Mouse (Mus musculus): ENCODE results near the gene Rnls. TPM values are rescaled to one million over a fixed set of nuclear protein-coding genes. Genes with fewer than 3 reads are reported as not detected.

Gene Rnls
- polyA plus RNA-seq, 1 experiment from 2014 or later: 8.0 TPM

DNA sequence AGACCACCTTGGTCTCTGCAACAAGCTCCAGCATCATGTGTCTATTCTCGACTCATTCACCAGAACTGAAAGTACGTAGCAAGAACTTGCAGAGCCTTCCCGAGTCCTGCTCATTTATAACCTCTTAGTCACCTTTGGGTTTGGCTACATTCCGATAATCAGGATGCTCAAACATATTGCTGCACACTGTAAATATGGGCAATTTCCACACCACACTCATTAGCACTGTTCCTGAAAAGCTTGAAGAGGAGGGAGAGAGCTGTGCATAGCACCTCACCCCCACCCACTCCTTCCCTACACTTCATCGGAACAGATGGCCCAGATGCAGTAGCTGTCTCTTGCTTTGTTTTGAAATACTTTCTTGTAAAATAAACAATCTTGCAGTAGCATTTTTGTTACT lies 139.9 kb downstream of the Rnls start:
- Histone ChIP-seq H3K4me1 (no peaks in the 10 kb centered on the region), H3K4me2 (no peak overlapping the region), H3K36me3 (ENCODE audit: poor library complexity, severe bottlenecking) (no peaks in the 10 kb centered on the region), H3K9ac (no peak overlapping the region), H3K27me3 (no peaks in the 10 kb centered on the region), H3K27ac (no peak overlapping the region), H3K4me3 (no peak overlapping the region), H3K9me3 (replicated peaks) (no peaks in the 10 kb centered on the region)
- WGBS: 90% methylated on average over 5 of the region's 5 CpGs
- ATAC-seq: 0 out of 2 replicates have a peak, but pooled peaks have one; percentile 41

DNA sequence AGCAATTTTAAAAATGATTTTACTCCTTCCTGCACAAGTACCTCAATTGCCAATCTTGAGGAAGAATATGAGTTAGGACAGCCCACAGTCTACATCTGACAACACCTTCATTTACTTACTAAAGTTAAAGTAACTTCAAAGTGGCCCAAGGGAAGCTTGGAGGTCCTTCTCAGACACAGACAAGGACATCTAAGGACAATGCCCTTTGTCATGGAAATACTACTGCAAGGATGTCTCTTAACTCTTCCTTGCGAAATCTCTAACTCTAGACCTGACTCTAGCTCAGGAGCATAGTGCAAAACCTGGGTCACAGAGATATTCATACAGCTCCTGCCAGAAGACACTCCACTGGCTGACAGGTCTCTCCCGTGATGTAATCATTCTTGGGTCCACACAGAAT lies 147.9 kb downstream of the Rnls start:
- Histone ChIP-seq H3K27ac (no peak overlapping the region), H3K4me1 (no peaks in the 10 kb centered on the region), H3K4me2 (no peak overlapping the region), H3K27me3 (no peaks in the 10 kb centered on the region), H3K9me3 (replicated peaks) (no peaks in the 10 kb centered on the region), H3K4me3 (no peak overlapping the region), H3K9ac (no peak overlapping the region), H3K36me3 (ENCODE audit: poor library complexity, severe bottlenecking) (no peaks in the 10 kb centered on the region)
- no peak for ATAC-seq
- WGBS: 82% methylated on average over 2 of the region's 2 CpGs

DNA sequence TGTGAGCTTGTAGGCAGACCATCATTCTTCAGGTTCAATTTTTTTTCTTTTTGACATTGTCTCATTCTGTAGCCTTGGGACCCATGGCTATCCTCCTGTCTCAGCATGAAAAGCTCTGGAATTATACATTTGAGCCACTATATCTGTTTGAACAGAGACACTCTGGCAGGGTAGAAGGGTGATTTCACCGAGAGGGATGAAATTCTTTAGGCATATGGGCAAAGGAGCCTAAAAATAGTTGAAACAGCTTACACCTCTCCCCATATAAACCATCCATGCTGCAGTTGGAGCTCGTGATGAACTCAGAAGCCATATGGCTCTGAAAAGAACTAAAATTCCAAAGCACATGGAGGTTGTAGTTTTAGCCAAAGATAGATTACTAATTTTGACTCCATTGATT lies 151.7 kb downstream of the Rnls start:
- H3K4me3 ChIP-seq: no peak overlapping the region
- H3K36me3 ChIP-seq (ENCODE audit: poor library complexity, severe bottlenecking): no peaks in the 10 kb centered on the region
- H3K27me3 ChIP-seq: no peaks in the 10 kb centered on the region
- H3K4me2 ChIP-seq: no peak overlapping the region
- ATAC-seq: no peak
- WGBS: 77% methylated on average over 2 of the region's 2 CpGs
- H3K27ac ChIP-seq: no peak overlapping the region
- no peaks in the 10 kb centered on the region for H3K4me1 ChIP-seq
- no peak overlapping the region for H3K9ac ChIP-seq
- H3K9me3 ChIP-seq (replicated peaks): no peaks in the 10 kb centered on the region

DNA sequence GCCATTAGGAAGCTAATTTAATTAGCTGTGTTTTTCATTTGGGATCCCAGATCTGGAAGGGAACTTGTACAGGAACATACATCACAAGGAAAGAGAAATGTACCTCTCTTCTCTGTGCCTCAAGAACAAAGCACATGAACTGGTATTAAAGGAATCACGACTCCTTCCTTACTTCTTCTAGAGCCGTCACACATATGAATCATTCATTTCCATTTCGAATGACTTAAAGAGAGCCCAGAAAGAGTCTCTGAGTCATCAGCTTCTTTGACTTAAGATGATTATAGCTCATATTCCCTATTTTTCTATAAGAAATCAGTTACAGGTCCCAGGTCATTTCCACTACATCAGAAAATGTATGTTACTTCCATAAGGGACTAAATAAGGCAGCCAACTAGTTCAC lies 159.2 kb downstream of the Rnls start:
- no peak overlapping the region for H3K27ac ChIP-seq
- H3K36me3 ChIP-seq (ENCODE audit: poor library complexity, severe bottlenecking): no peaks in the 10 kb centered on the region
- no peak overlapping the region for H3K4me2 ChIP-seq
- no peaks in the 10 kb centered on the region for H3K4me1 ChIP-seq
- H3K9ac ChIP-seq: no peak overlapping the region
- ATAC-seq: no peak
- no peaks in the 10 kb centered on the region for H3K9me3 ChIP-seq (replicated peaks)
- 90% methylated on average over 3 of the region's 3 CpGs for WGBS
- no peaks in the 10 kb centered on the region for H3K27me3 ChIP-seq
- no peak overlapping the region for H3K4me3 ChIP-seq

DNA sequence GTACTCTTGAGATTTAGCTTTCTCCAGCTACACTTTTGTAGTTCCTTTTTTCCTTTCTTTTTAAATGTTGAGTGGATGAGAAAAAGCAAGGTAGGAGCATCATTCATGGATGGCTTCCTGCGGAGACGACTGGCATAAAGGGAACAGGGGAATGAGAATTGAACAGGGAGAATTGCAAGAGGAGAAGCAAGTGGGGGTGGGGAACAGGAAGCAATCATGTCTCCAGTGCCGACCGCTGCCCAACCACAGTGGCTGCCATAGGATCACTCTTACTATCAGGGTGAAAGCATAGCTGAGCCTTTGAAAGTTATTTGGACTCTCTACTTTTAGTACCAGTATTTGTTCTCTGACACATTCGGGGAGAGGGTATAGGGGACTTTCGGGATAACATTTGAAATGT lies 160.8 kb downstream of the Rnls start:
- ATAC-seq: no peak

DNA sequence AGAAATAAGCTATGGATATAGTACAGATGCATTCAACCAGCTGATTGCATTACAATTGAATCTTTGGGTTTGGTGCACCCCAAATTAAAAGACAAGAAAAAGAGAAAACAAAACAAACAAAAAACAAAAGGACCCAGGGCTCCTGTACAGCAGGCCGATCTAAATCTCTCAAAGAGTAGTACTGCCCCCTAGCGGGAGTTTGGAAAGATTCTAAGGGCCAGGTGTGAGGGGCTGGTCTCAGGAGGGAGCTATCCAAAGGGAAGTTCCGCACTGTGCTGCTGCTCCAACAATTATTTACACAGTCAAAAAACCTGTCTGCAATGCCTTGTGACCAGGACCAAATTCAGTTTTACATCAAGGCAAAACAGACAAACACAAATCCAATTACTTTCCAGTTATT lies 165.1 kb downstream of the Rnls start:
- Histone ChIP-seq H3K4me2 (no peak overlapping the region), H3K9ac (no peak overlapping the region), H3K27me3 (no peaks in the 10 kb centered on the region), H3K4me3 (no peak overlapping the region), H3K4me1 (peaks cover 14% of the 10 kb centered on the region), H3K27ac (no peak overlapping the region), H3K36me3 (ENCODE audit: poor library complexity, severe bottlenecking) (no peaks in the 10 kb centered on the region), H3K9me3 (replicated peaks) (no peaks in the 10 kb centered on the region)
- ATAC-seq: peak; percentile 86
- WGBS: 6% methylated on average over 3 of the region's 3 CpGs

More for the DNA sequence above, 160.8 kb downstream of the Rnls start:
- Histone ChIP-seq H3K27ac (no peak overlapping the region), H3K27me3 (no peaks in the 10 kb centered on the region), H3K36me3 (ENCODE audit: poor library complexity, severe bottlenecking) (no peaks in the 10 kb centered on the region), H3K4me1 (no peaks in the 10 kb centered on the region), H3K9me3 (replicated peaks) (no peaks in the 10 kb centered on the region), H3K4me3 (no peak overlapping the region), H3K4me2 (no peak overlapping the region), H3K9ac (no peak overlapping the region)
- WGBS: 60% methylated on average over 6 of the region's 6 CpGs

DNA sequence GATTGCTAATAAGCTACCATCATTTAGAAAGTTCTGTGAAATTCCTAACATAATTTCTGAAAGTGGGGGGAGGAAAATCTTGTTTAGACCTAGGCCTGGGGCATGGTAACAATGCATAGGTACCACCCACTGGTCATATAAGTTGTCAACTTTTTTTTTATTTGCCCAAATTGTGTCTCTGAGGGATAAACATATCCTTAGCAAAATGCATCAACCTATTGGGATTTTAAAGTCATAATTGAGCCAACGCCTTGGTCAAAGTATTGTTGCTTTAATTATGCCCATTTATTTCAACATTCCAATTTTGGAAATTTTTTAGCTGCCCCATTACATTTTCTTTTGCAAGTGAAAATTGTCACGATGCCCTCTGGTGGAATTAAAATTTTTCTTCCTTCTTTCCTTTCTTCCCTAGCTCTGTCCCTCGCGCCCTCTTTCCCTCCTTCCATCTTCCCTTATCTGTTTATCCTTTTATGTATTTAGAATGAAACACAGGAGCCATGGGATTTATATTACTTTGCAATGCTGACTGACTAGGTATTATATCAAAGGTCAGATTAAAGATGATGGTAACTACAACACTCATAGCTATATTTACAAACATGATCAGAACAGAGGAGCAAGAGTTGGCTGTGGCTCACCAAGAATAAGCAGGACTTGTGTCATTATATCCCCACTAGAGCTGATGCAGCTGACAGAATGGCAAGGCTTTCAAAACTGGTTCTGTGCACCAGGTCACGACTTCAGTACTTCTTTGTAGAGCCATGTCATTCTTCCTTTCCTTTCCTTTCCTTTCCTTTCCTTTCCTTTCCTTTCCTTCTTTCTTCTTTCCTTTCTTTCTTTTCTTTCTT lies 166.0 kb downstream of the Rnls start:
- no peak overlapping the region for H3K4me2 ChIP-seq
- no peak overlapping the region for H3K27ac ChIP-seq
- WGBS: 67% methylated on average over 5 of the region's 5 CpGs
- H3K36me3 ChIP-seq (ENCODE audit: poor library complexity, severe bottlenecking): no peaks in the 10 kb centered on the region
- no peak overlapping the region for H3K9ac ChIP-seq
- H3K4me3 ChIP-seq: no peak overlapping the region
- H3K9me3 ChIP-seq (replicated peaks): no peaks in the 10 kb centered on the region
- no peak for ATAC-seq
- peaks cover 14% of the 10 kb centered on the region for H3K4me1 ChIP-seq
- H3K27me3 ChIP-seq: no peaks in the 10 kb centered on the region

DNA sequence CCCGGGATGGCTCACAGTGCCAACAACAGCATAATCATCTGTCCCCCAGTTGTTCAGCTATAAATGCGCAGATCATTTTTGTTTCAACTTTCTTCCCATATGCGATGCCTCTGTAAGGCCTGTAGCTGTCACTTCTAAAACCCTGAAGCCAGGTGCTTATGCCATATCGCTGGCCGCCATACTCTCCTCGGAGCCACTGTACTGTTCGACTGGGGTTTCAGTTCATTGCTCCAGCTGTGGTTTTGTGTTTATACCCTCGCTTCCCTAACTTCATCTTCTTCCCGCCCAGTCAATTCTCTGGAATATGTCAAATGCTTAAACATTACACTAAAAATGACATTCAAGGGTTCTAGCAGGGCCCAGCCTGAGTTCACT lies 167.1 kb downstream of the Rnls start:
- no peaks in the 10 kb centered on the region for H3K27me3 ChIP-seq
- H3K4me3 ChIP-seq: no peak overlapping the region
- WGBS: 91% methylated on average over 9 of the region's 9 CpGs
- no peak for ATAC-seq
- no peaks in the 10 kb centered on the region for H3K36me3 ChIP-seq (ENCODE audit: poor library complexity, severe bottlenecking)
- no peaks in the 10 kb centered on the region for H3K9me3 ChIP-seq (replicated peaks)
- no peak overlapping the region for H3K9ac ChIP-seq
- peaks cover 14% of the 10 kb centered on the region for H3K4me1 ChIP-seq
- H3K27ac ChIP-seq: no peak overlapping the region
- H3K4me2 ChIP-seq: no peak overlapping the region

DNA sequence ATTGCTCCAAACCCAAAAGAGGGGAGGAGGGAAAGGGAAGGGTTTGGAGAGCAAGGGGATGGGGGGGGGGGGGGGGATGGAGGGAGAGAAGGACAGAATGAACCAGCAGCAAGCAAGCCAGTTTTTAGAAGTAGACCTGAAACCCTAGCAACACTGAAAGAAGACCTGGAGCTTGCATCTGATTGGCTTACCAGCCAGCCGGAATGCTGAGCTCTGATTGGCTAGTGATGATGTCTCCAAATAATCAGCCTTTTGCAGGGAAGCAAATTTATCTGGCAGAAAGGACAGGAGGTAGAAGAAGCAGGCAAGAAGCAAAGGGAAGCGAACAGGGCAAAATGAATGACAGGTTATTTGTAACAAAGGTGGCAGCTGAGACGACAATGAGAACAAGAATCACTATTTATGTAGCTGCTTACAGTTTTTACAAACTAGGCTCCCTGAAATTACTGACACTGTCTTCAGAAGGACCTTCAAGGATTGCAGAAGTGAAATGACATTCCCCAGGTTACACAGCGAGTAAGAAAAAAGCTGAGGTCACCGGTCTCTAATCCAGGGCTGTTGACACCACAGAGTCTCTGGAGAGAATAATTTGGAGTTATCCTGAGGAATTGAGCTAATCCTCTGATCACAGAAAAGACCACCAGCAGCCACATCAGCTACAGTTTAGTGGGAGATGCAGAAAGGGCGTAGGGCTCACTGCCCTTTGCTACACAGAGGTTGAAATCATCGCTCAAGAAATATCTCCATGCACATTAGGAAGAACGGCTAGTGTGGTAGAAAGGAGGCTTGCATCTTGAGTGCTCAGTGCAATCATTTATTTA lies 167.7 kb downstream of the Rnls start:
- Histone ChIP-seq H3K9ac (no peak overlapping the region), H3K27me3 (no peaks in the 10 kb centered on the region), H3K4me1 (peaks cover 14% of the 10 kb centered on the region), H3K36me3 (ENCODE audit: poor library complexity, severe bottlenecking) (no peaks in the 10 kb centered on the region), H3K4me3 (no peak overlapping the region), H3K9me3 (replicated peaks) (no peaks in the 10 kb centered on the region), H3K4me2 (peak overlapping the region; percentile 22; the same call in 1 of the 2 replicates), H3K27ac (no peak overlapping the region)
- 41% methylated on average over 8 of the region's 8 CpGs for WGBS
- ATAC-seq: peak; percentile 88

DNA sequence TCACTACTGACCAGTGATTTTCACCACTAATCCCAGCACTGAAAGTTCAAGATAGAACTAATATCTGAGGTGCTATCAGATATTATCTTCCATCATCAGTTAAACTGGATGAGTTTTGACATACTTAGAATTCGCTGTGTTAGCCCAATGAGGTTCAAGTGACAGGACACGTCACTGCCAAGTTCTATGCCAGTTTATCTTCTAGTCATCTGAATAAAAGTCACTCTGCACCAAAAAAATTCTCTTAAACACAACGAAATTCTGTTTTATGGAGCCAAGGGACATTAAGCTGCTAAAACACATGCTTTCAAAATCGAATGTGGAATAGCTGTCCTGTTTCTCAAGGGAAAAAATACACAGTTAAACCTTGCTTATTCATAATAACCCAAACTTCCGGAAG lies 168.3 kb downstream of the Rnls start:
- Histone ChIP-seq H3K36me3 (ENCODE audit: poor library complexity, severe bottlenecking) (no peaks in the 10 kb centered on the region), H3K9me3 (replicated peaks) (no peaks in the 10 kb centered on the region), H3K9ac (no peak overlapping the region), H3K4me3 (no peak overlapping the region), H3K27me3 (no peaks in the 10 kb centered on the region), H3K27ac (no peak overlapping the region), H3K4me1 (peaks cover 14% of the 10 kb centered on the region), H3K4me2 (peak overlapping the region; percentile 22; the same call in 1 of the 2 replicates)
- WGBS: 60% methylated on average over 5 of the region's 5 CpGs
- ATAC-seq: no peak

DNA sequence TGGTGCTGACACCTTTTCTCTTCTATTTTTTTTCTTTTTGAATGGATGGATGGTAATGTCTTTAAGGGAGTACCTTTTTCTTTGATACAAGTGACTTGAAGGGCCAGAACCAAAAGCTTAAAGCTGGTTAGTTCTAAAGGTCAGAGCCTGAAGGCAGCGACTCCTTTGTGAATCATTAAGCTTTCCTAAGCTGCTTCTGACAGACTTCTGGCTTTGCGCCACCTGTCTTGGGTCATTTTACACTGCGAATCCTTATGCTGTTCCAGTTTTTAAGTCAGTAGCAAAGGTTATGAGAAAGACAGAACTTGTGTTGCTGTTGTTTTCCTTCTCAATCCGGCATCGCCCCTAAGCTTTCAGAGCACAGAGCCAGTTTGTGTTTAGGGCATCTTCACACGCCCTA lies 168.8 kb downstream of the Rnls start:
- 46% methylated on average over 6 of the region's 6 CpGs for WGBS
- Histone ChIP-seq H3K9ac (no peak overlapping the region), H3K36me3 (ENCODE audit: poor library complexity, severe bottlenecking) (no peaks in the 10 kb centered on the region), H3K27ac (no peak overlapping the region), H3K4me3 (no peak overlapping the region), H3K9me3 (replicated peaks) (no peaks in the 10 kb centered on the region), H3K27me3 (no peaks in the 10 kb centered on the region), H3K4me1 (peaks cover 14% of the 10 kb centered on the region), H3K4me2 (no peak overlapping the region)
- ATAC-seq: no peak

DNA sequence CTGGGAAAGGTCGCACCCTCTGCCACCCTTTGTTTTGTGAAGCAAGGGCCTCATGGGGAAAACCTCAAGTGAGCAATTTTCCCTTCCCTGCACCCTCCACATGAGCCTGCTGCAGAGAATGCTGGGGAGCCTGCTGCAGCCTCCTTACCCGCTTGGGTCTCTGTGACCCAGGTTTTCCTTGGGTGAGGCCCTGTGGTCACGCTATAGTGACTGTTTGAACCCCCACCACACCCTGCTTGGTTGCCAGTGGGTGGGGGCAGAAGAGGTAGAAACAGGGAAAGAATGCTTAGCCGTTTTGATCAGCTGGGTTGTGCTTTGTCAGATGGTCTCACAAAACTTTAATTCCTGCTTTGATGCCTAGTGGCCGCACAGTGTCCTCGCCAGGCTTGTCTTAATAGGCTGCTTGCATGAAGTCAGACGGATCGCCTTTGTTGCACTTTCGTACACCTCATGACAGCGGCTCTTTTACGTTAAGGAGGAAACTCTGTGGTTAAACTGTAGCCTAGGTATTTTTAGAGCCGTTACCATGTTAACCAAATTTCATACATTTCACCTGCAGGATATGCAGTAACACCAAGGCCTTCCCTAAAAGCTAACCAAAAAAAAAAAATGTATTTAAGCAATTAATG lies 169.4 kb downstream of the Rnls start:
- no peak overlapping the region for H3K4me2 ChIP-seq
- peaks cover 14% of the 10 kb centered on the region for H3K4me1 ChIP-seq
- no peak overlapping the region for H3K4me3 ChIP-seq
- no peaks in the 10 kb centered on the region for H3K36me3 ChIP-seq (ENCODE audit: poor library complexity, severe bottlenecking)
- no peak for ATAC-seq
- no peaks in the 10 kb centered on the region for H3K9me3 ChIP-seq (replicated peaks)
- WGBS: 22% methylated on average over 12 of the region's 12 CpGs
- H3K9ac ChIP-seq: no peak overlapping the region
- no peak overlapping the region for H3K27ac ChIP-seq
- no peaks in the 10 kb centered on the region for H3K27me3 ChIP-seq
